Mouse (Mus musculus): ENCODE data around the gene Hspb1. TPM values are rescaled to one million over a fixed set of nuclear protein-coding genes. Genes with fewer than 3 reads are reported as not detected.

Gene Hspb1
- total and polyA plus RNA-seq, 3 experiments = 1.1 to 3.6 (median 2.6) TPM

DNA sequence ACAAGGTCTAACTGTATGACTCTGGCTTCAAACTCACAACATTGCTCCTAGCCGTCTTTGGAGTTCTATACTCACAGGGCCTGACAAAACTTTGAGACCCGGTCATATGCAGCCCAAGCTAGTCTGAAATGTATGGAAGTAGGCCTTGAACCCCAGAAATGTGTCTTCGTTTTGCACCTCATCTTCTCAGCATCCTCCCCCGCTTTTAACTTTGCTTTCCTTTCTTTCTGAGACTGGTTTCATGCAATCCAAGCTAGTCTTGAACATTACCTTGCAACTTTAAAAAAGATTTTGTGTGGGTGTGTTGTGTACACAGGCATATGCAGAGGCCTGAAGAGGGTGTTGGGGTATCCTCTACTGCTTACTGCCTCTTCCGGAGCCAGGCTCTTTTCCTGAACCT lies 16.5 kb downstream of the Hspb1 start:
- Histone ChIP-seq H3K4me3 (replicated peaks in 1 of 3; ENCODE audit: low read depth in 2 of 3, low read length in 2 of 3, poor library complexity in 1 of 3) (no peak overlapping the region), H3K4me2 (ENCODE audit: insufficient read depth, low read depth, poor library complexity, severe bottlenecking) (no peak overlapping the region), H3K9me3 (replicated peaks; ENCODE audit: low read length) (no peaks in the 10 kb centered on the region), H3K79me2 (replicated peaks; ENCODE audit: control insufficient read depth, extremely low read depth, insufficient read depth, poor library complexity, severe bottlenecking) (peaks cover 9% of the 10 kb centered on the region), H3K27ac (ENCODE audit: insufficient read depth, low read depth) (no peak overlapping the region), H3K27me3 (replicated peaks) (no peaks in the 10 kb centered on the region), H3K36me3 (replicated peaks in 1 of 2; ENCODE audit: control insufficient read depth in 1 of 2, insufficient read depth in 1 of 2, low read length in 1 of 2) (peaks cover 27 to 55% of the 10 kb centered on the region in 2 experiments), H3K4me1 (ENCODE audit: control insufficient read depth in 1 of 2, insufficient read depth in 2 of 2) (peaks cover 0 to 23% of the 10 kb centered on the region in 2 experiments; a peak in 2 of 4 replicates), H3K9ac (ENCODE audit: insufficient read depth, low read depth) (no peak overlapping the region)
- dilution Hi-C loops (cut with MboI; ENCODE audit: extremely low pct_ligation_motif_present, extremely low pct_unique_long_range_greater_than_20kb, low sequenced_read_pairs) (no loop called here), in situ Hi-C loops (cut with MboI; ENCODE audit: low pct_ligation_motif_present, low pct_unique_long_range_greater_than_20kb, low sequenced_read_pairs) (no loop called here)
- DNase-seq (ENCODE audit: extremely low read depth) = no peak
- TF ChIP-seq GABPA (IDR thresholded peaks at IDR 0.05; ENCODE audit: insufficient replicate concordance, low read depth, low read length) = no peak
- no peak for TF ChIP-seq ZMIZ1 (IDR thresholded peaks at IDR 0.05; ENCODE audit: low read depth, low read length)
- no peak for TF ChIP-seq TCF12 (IDR thresholded peaks at IDR 0.05; ENCODE audit: low read depth, low read length)
- no peak for TF ChIP-seq IRF4 (IDR thresholded peaks at IDR 0.05; ENCODE audit: low read depth, low read length)
- TF ChIP-seq RAD21 (IDR thresholded peaks at IDR 0.05; ENCODE audit: low read depth, low read length) = no peak
- no peak for TF ChIP-seq NRF1 (IDR thresholded peaks at IDR 0.05; ENCODE audit: low read depth, low read length)
- TF ChIP-seq SIN3A (IDR thresholded peaks at IDR 0.05; ENCODE audit: low read length) = no peak
- no peak for TF ChIP-seq UBTF (IDR thresholded peaks at IDR 0.05; ENCODE audit: low read depth, low read length)
- no peak for TF ChIP-seq JUND (conservative IDR thresholded peaks at IDR 0.05; ENCODE audit: low read depth, low read length)
- TF ChIP-seq CTCF (conservative IDR thresholded peaks at IDR 0.05 in 1 of 2, IDR thresholded peaks at IDR 0.05 in 1 of 2; ENCODE audit: low read depth in 2 of 2, low read length in 2 of 2) = no peak
- no peak for TF ChIP-seq E2F4 (IDR thresholded peaks at IDR 0.05; ENCODE audit: insufficient replicate concordance, low read depth, low read length)
- no peak for TF ChIP-seq TBP (conservative IDR thresholded peaks at IDR 0.05; ENCODE audit: low read depth, low read length)
- TF ChIP-seq NELFE (IDR thresholded peaks at IDR 0.05; ENCODE audit: low read depth, low read length) = no peak
- no peak for TF ChIP-seq ZC3H11A (IDR thresholded peaks at IDR 0.05; ENCODE audit: low read depth, low read length)
- TF ChIP-seq CHD1 (IDR thresholded peaks at IDR 0.05; ENCODE audit: low read depth, low read length) = no peak
- no peak for TF ChIP-seq PAX5 (IDR thresholded peaks at IDR 0.05; ENCODE audit: low read length)
- TF ChIP-seq POLR2AphosphoS2 (IDR thresholded peaks at IDR 0.05; ENCODE audit: low read depth, low read length) = no peak
- TF ChIP-seq MEF2A (IDR thresholded peaks at IDR 0.05; ENCODE audit: borderline replicate concordance, low read depth, low read length) = no peak
- no peak for TF ChIP-seq EP300 (IDR thresholded peaks at IDR 0.05; ENCODE audit: low read length)
- no peak for TF ChIP-seq RCOR1 (conservative IDR thresholded peaks at IDR 0.05; ENCODE audit: low read depth, low read length)

Measured in CH12.LX (cell line).